Mouse (Mus musculus) right cerebral cortex, postnatal 14 days (tissue): ENCODE data around the gene Tctn1.

Experiments
- DNase-seq: peaks from one replicate; pipeline ENCODE4 v3.0.0; 2022

Gene Tctn1

DNA sequence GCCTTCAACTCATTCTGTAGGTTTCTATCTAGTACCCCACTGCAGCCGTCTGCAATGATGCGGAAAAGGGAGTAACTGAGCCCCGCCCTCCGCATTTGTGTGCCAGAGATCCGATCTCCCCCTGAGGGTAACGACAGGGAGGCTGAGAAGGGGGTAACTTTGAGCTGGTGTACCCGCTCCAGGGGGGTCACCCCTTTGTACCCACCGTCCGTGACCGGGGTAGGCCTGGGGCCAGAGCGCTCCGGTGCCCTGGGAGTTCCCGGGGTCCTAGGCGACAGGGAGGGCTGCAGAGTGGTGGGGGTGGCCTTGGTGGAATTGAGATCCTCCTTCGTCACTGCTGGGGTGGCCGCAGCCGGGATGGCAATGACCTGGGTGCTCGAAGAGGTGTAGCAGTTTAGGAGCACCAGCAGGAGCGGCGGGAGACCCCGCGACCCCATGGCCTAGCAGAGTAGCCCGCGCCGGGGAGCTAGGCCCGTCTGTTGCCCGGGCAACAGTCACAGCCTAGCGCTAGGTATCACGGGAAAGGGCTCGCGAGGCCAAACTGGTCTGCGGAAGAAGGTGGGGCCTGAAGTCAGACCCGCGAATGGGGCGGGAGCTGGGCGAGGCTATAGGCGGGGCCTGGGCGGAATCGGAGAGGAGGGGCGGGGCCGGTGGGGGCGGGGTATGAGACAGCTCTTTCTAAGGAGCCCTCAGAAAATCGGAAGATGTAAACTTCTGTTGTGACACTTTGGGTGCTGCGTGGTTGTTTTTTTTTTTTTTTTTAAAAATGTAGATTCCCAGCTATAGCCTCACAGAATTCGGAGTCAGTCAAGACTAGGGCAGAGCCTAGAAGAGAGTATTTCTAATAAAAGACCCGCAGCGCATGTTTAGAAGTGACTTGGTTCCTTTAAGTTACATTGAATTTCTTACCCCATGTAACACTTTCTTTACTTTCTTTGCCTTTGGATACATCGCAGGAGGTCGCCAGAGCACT is at the start of gene Tctn1:
Gene Tctn1 (minus strand): TSS at position 528 of the 973 bp plus-strand sequence.
- peak; percentile 91 for DNase-seq

DNA sequence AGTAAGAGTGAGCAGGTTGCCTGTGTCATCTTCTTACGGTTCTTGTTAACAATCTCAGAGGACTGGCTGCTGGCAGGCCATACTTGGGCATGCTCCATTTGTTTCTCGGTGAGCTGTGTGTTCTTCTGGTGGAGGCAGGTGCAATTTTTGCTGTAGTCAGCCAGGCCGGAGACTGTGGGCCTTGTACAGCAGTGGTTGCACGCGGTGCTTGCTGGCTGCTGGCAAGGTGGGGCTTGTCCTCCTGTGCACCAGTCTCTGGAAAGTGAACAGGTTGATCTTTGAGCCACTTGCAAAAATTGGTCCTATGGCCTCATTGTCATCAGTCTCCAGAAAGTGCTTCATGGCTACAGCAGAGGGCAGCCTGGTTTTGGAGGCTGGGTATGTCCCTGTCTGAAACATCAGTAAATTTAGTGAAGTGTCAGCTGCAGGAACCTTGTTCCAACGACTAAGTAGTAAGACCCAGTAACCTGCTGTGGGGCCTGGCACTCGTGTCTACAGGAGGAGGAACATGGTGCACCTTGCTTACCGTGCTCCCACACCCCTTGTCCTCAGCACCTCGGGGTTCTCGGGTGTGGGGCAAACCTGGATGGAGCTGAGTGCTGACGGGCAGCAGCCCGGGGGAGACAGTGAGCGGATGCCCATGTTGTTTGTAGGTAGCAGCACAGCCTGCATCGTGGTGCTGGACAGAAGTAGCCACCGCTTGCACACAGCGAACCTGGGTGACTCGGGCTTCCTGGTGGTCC is 48.9 kb upstream of the Tctn1 start:
- no peak for DNase-seq

DNA sequence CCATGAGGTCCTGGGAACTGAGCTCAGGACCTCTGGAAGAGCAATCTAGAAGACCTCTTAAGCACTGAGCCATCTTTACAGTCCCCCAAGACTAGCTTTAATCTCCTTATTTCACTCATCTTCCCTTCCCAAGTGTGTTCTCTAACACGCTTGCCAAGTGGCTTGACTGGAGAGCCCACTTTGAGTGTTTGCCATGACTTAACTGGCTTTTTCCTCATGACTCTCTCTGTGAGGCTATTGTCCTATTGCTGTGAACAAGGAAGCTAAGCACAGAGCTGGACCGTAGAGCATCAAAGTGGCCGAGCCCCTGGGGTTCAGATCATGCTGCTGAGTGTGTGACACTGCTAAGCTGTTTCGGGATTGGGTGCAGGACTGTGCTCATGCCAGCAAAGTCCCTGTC is 48.1 kb upstream of the Tctn1 start:
- no peak for DNase-seq

DNA sequence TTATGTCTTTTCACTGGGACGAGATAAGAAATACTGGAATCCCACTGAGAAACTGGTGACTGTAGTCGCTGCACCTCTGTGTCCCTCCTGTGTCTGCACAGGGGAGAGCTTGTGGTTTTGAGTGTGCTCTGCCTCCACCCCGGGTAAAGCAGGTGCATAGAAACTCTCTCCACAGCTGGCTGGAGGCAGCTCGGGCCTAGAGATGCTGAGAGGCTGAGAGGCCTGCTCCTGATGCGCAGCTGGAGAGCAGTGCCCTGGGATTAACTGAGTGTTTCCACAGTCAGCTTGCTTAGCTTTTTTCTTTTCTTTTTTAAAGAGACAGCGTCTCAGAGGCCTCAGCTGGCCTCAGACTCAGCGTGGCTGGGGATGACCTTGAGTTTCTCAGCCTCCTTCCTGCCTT is 47.4 kb upstream of the Tctn1 start:
- DNase-seq = no peak

DNA sequence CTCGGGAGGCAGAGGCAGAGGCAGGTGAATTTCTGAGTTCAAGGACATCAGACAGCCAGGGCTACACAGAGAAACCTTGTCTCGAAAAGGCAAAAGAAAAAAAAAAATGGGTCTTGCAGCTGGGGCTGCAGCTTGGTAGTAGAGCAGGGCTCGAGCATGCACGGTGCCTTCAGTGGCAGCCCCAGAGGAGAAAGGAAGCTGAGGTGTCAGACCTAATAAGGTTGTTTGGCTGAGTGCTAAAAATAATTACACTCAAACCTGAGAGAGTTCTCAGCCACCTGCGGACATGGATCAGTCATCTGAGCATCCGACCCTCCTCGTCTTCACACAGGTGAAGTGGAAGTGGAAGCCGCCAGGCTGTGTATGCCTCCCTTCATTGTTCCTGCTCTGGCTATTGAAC is 46.4 kb upstream of the Tctn1 start:
- no peak for DNase-seq

DNA sequence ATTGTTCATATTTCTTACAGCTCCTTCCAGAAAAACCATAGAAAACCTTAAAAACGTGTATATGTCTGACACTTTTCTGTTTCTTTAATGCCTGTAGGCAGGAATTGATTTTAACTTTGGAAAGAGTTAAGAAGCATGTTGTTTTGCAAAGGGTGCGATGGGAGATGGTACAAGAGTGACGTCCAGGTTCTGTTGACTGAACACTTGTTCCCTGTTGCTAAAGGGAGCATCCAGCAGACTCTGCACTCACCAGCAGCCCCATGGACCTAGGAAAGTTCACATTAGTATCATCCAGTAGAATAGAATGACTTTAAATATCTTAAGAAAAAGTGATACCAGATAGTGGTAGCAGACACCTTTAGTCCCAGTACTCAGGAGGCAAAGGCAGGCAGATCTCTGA is 42.3 kb upstream of the Tctn1 start:
- DNase-seq = no peak

DNA sequence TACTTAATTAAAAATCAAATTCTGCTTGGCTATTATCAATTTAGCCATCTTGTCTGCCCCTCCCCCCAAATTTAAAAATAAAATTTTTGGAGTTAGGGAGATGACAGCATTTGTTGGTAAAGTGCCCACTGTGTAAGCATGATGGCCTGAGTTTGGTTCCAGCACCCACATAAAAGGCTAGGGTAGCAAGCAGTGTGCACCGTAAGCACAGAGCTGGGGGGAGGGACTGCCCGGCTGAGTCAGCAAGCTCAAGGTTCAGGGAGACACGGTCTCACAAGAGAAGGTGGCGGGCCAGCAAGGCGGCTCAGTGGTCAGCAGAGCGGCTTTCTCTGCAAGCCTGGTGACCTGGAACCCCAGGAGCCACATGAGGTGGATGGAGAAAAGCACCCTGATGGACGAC is 41.2 kb upstream of the Tctn1 start:
- DNase-seq = no peak

DNA sequence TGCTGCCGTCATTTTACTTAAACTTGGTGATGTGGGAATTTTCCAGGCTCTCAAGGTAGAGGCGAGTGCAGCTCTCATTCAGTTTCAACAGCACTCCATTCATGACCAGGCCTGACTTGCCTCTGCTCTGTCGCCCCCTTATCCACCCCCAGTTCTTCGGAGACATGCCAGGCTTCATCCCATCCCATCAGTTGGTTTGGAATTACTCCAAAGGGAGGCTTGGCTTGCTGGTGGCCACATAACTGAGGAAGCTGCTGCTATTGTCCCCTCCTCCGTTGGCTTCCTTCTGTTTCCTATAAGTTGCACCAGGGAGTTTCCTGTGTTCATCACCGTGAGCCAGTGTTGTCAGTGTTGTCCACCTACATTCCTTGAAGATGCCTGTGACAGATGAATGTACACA is 40.3 kb upstream of the Tctn1 start:
- DNase-seq = no peak

DNA sequence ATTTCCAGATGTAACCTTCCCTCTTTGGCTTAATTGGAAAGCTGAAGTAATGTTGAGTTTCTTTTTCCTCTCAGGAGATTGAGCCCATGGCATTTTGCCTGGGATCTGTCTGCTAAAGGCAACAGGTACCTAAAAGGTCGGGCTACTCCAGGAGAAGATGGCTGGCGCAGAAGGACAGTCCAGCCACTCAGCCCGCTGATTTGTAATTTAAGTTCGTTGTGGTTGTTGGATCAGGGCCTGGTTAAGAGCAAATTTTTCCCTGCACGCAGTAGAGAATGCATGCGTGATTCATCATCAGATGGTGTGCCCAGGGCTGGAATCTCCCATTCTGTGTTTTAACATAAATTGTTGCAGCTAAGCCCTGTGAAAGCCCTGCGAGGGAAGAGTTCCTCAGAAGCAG is 39.7 kb upstream of the Tctn1 start:
- DNase-seq = no peak

DNA sequence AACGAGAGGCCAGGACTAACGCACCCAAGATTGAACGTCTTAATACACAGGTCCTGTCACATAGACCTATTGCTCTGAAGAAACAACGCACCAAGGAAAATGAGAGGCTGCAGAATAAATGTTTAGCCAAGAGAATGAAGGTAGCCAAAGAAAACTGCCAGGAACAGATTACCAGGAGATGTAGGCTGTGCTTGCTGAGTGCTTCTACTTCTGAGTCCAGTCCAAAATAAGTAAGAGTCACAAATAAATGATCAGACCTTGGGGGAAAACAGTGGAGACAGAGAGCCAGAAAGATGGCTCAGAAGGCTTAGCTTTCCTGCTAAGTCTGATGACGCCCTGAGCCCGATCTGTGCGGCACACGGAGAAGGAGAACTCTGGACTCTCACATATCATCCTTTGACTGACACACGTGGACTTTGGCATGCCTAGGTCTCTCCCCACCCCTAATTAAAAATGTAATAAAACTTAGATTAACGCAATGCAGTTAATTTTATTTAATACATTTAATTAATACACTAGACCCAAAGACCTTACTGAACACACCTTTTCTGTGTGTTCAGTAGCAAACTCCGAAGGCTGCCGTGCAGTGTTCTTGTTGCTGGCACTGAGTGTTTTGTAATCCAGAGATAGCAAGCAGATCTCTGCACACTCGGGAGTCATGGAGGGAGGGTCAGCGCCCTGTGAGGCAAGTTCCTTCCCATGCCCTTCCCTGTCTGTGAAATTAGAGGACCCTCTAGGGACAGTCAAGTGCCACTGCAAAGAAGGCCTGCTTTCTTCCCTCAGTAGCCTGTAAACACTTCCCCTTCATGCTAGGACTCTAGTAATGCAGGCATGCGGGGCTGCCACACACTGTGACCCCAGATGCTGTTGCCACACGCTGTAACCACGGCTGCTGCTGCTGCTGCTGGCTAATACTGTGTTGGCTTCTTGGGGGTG is 38.8 kb upstream of the Tctn1 start:
- no peak for DNase-seq

DNA sequence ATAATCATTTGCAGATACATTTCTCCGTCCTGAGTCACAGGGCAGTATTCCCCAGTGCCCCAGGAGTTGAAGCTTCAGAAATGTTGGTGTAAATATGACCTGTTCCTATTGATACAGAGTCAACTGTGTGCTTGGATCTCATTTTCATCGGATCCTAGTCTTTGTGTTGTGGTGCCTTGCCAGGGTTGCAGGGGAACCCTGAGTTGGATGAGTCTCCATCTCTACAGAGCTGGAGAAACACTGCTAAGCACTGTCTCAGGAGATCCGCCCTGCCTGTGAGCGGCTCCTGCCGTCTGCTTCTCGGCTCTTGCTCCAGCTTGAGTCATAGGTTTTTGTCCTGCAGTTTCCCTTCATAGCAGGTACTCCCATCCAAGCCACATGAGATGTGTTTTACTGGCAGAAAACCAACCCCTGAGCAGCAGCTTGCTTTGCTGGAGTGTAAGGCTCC is 35.8 kb upstream of the Tctn1 start:
- DNase-seq = no peak

DNA sequence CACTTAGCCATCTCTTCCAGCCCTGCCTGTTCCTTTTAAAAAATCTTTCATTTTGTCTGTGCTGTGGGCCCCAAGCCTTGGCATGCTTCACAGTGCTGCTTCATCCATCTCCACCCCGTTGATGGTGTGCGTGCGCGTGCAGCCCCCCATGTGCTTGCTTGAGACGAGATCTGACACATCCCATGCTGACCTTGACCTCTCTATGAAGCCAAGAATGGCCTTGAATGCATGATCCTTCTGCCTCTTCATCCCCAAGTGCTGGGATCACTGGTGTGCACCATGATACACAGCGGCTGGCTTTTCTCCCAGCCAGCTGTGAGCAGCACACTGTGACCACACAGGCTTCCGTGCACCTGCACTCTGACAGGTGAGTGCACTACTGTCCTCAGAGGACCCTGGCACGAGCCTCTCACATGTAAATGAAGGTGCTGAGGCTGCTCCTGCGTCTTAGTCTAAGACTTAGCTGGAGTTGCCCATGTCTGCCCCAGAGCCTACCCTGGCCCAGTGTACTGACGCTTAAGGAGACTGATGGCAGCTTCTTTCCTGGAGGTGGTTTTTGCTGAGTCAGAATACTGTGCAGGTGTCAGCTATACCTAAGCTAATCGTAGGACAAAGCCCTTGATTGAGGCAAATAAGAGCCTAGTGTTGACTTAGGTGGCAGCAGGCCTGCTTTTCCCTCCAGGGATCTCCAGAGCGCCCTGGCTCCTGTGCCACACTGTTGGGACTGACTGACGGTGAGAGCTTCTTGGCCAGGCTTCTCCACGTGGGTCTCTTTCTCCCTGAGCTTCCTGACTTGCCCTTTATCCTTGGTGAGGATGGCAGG is 31.1 kb upstream of the Tctn1 start:
- DNase-seq = no peak

DNA sequence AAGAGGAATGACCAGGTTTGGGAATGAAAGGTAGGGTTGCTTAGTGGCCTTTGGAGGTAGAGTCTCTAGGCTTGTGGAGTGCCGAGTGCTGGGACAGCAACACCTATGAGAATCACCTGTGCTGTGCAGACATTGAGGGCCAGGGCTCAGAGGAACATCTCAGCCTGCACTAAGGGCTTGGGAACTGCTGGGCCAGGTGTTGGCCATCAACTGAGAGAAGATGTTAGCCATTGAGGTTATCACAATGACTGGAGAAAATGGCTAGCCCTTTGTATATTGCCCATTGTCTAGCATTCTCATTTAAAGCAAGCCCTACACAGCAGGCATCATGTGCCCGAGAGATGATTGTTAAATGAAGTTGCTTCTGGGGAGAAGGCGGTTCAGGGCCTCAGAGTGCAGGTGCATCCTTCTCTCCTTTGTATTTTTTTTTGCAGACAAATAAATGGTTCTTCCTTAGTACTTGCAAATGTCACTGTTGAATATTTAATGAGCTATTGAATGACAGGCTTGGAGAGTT is 30.0 kb upstream of the Tctn1 start:
- no peak for DNase-seq

DNA sequence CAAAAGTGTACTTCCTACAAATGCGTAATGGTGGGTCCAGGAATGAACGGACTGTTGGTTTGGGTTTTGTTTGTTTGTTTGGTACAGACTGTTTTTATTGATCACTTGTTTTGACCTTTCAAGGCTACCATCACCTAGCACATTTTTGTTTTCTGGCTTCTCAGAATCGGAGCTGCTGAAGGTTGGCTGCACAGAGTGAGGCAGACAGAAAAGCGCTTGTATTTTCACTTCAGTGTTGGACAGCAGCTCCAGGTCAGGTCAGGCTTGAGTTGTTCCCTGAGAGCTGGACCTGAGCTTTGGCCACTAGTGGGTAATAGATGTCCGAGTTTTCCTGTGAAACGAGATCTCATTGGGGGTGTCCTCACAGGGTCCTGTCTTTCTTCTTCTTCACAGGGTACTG is 28.9 kb upstream of the Tctn1 start:
- DNase-seq = no peak

DNA sequence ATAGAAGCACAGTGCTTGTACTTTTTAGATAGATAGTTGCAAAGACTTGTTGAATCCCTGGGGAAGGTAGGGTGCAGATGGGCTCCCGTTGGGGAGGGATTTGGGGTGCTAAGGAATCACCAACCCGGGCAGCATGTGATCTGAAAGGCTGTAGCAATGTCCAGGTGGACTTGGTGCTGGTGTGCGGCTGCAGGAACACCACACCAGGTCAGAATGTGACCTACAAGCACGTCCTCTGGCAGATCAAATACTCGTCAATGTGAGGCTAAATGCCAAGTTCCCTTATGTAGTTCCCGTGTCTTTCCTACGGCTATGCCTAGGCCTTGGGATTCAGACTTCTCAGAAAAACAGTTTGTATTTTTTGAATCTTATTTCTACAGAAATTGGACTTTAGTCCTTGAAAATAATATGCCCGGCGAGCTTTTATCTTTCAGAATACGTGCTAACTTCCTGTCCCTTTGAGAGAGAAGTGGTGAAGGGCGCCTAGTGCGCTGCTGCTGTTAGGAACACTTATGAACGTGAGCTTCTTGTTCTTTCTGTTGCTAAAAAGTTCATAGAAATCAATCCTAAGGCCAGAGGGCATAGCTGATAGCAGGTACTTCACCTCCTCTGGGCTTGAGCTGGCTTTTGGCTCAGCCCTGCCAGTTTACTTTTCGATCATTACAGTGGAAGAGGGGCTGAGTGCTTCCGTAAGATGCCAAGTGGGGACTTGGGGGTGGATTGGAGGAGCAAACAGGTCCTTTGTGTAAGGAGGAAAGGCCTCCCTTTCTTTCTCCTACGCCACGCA is 27.5 kb upstream of the Tctn1 start:
- no peak for DNase-seq

DNA sequence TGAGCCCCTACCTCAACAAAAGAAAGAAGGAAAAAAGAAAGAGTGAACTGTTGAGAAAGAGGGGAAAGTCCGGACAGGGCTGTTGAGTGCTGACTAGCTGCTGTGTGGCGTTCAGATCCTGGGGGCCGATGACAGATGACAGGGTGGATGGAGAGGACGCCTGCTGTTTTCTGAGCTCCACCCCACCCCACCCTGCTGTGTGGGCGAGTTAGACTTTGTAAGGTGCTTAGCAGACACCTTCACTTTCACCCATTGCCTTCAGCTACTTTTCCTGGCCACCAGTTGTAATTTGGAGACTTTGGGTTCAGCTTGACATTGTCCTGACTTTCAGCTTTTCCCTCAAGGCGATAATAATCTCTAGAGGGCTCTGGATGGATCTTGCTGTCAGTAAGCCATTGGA is 26.9 kb upstream of the Tctn1 start:
- DNase-seq = no peak

DNA sequence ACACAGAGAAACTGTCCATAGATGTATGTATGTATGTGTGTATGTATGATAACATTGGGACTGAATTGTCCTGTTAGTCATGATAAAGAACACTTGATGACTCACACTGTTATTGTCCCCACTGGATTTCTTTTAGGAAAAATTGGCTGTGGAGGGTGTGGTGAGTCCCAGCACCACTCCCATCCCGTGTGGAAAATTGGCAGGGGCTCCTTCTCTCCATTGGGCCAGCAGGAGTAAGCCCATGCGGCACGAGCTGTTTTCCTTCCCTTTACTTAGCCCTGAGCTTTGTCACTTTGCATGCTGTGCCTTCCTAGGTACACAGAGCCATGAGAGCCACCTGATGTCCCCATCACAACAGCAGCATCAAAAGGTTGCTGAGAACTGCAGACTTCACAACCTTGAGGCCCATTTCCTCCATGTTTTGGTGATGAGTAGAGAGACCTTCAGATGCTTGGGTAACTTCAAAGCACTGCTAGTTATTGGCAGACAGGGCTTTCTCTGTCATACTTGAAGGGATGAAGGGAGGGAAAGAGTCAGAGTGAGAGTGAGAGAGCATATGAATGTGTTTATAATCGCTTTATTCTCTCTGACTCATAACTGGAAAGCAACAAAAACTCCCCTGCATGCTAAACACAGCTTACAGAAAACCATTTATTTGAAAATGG is 24.0 kb upstream of the Tctn1 start:
- DNase-seq = no peak

DNA sequence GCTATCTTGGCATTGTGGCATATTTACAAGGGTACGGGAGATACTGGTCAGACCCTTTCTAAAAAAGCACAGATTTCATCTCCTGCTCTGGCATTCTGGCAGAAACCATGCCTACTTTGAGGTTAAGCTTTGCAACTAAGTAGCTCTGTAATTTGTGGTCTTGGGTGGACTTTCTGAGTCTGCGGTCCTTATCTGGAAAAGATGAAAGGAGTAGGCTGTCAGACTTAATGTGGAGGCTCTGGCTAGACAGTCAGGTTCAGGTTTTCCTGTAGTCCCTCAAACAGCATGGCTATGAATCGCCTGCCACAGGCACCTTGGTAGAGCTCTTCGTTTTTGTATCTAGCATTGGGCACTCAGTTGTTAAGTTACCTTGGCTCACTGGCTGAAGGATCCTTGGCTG is 22.8 kb upstream of the Tctn1 start:
- no peak for DNase-seq

DNA sequence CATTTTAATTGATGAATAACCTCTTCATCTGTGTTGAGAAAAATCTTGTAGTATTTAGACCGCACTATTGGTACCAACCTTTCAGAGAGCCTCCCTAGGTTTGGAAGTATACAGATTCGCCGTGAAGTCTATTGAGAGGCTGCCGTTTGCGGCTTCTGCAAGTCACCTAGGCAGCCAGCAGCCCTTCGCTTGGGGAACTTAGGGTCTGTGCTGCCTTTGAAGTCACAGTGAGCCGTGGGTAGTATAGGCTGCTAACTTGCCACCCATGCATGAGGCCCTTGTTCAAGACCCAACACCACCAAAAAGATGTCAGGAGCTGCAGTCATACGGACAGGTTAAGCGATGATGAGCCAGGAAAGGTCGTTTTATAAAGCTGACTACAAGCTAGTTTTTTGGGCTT is 21.9 kb upstream of the Tctn1 start:
- DNase-seq = no peak

DNA sequence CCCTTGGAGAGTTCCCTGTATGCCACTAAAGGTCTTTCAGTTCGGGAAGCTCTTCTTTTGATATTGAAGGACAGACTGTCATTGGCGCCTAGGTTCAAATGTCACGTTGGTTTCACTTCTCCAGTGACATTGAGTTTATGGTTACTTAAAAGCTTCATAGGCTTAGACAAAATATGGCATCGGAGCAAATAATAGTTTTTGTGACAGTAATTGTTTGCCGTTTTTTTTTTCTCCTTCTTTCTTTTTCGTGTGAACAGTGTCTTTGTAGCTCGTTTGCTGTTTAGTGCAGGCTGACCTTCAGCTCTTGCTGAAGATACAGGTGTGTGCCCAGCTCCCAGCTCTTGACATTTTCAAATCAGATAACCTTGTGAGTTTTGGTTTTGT is 21.5 kb upstream of the Tctn1 start:
- DNase-seq = no peak
